Mouse (Mus musculus) intestine, postnatal 0 days (tissue): ENCODE data around the gene Hexa. TPM values are rescaled to one million over a fixed set of nuclear protein-coding genes. Genes with fewer than 3 reads are reported as not detected.

Experiments used
- ATAC-seq: fragments of 200-750 bp; cut with Nextera tagmentation; 2 replicates; pipeline ENCODE4 v1.8.0; 2017; ENCODE audit warnings: mild to moderate bottlenecking, moderate TSS enrichment, moderate library complexity
- H3K27ac ChIP-seq: fragments of 300-500 bp; sonication (generic); 2 replicates; pipeline ENCODE4 v1.5.1; 2014; ENCODE audit warnings: mild to moderate bottlenecking, low read depth, low read length, moderate library complexity
- H3K27me3 ChIP-seq: fragments of 300-500 bp; sonication (generic); replicated peaks from 2 replicates; pipeline ENCODE4 v1.6.1; 2014; ENCODE audit warnings: low read length, mixed read lengths; ENCODE audit not compliant: control insufficient read depth, insufficient read depth
- H3K36me3 ChIP-seq: fragments of 300-500 bp; sonication (generic); 2 replicates; pipeline ENCODE4 v1.6.1; 2014; ENCODE audit warnings: mild to moderate bottlenecking, moderate library complexity; ENCODE audit not compliant: control insufficient read depth, insufficient read depth
- H3K4me1 ChIP-seq: fragments of 300-500 bp; sonication (generic); replicated peaks from 2 replicates; pipeline ENCODE4 v1.6.1; 2014; ENCODE audit warnings: antibody characterized with exemption, low read length, mixed read lengths; ENCODE audit not compliant: control insufficient read depth, insufficient read depth
- H3K4me2 ChIP-seq: fragments of 300-500 bp; sonication (generic); replicated peaks from 2 replicates; pipeline ENCODE4 v1.6.1; 2014; ENCODE audit warnings: low read depth, mild to moderate bottlenecking, moderate library complexity
- H3K4me3 ChIP-seq: fragments of 300-500 bp; sonication (generic); 2 replicates; pipeline ENCODE4 v1.5.1; 2014; ENCODE audit warnings: low read depth, low read length
- H3K9ac ChIP-seq: fragments of 300-500 bp; sonication (generic); 2 replicates; pipeline ENCODE4 v1.6.1; 2014; ENCODE audit warnings: mild to moderate bottlenecking, low read depth, low read length
- H3K9me3 ChIP-seq: fragments of 300-500 bp; sonication (generic); 2 replicates; pipeline ENCODE4 v1.6.1; 2016; ENCODE audit warnings: mixed run types; ENCODE audit not compliant: control insufficient read depth
- CTCF ChIP-seq: sonication (generic); IDR thresholded peaks from 2 replicates; pipeline ENCODE4 v1.5.1; 2016; ENCODE audit warnings: low read depth, mild to moderate bottlenecking, control low read depth, antibody characterized with exemption, moderate library complexity
- WGBS: fragments of 180-500 bp; shearing (Covaris S2); extraction: QIAGEN DNeasy Blood & Tissue Kit; methylation state at CpG from one replicate; pipeline ENCODE4 v1.1.7; 2014; 5-methylcytosine and 5-hydroxymethylcytosine counted together
- polyA plus RNA-seq: library from polyadenylated mRNA; unstranded; fragments of >200 nt; fragmentation: Nextera tagmentation; extraction: Ambion mirVana; gene quantifications from 2 replicates; pipeline ENCODE4 v1.2.1, GENCODE M21; 2015

The Hexa gene
- polyA plus RNA-seq, 1 experiment from 2014 or later = 440 TPM

- H3K27ac ChIP-seq = no peak overlapping the region
- 62% methylated on average over 5 of the region's 5 CpGs for WGBS
- no peaks in the 10 kb centered on the region for H3K4me1 ChIP-seq
- no peaks in the 10 kb centered on the region for H3K9me3 ChIP-seq
- H3K4me2 ChIP-seq = no peak overlapping the region
- TF ChIP-seq CTCF = no peak
- ATAC-seq = no peak
- H3K27me3 ChIP-seq = 0 out of 2 replicates have a peak, but pooled peaks cover 2% of the 10 kb centered on the region
- no peak overlapping the region for H3K4me3 ChIP-seq
- H3K36me3 ChIP-seq = no peaks in the 10 kb centered on the region
- no peak overlapping the region for H3K9ac ChIP-seq
Measured at GRCm38 (mm10) chr9:59588252-59588651, 48.9 kb downstream of the Hexa start.

- TF ChIP-seq CTCF = no peak
- H3K27me3 ChIP-seq = 0 out of 2 replicates have a peak, but pooled peaks cover 1% of the 10 kb centered on the region
- H3K4me2 ChIP-seq = no peak overlapping the region
- no peak overlapping the region for H3K9ac ChIP-seq
- H3K4me3 ChIP-seq = no peak overlapping the region
- no peak for ATAC-seq
- 47% methylated on average over 12 of the region's 12 CpGs for WGBS
- no peaks in the 10 kb centered on the region for H3K4me1 ChIP-seq
- H3K27ac ChIP-seq = no peak overlapping the region
- H3K9me3 ChIP-seq = no peaks in the 10 kb centered on the region
- H3K36me3 ChIP-seq = no peaks in the 10 kb centered on the region
Measured at GRCm38 (mm10) chr9:59588710-59589671, 49.7 kb downstream of the Hexa start.

- H3K27me3 ChIP-seq = no peaks in the 10 kb centered on the region
- no peak overlapping the region for H3K4me2 ChIP-seq
- TF ChIP-seq CTCF = no peak
- H3K36me3 ChIP-seq = no peaks in the 10 kb centered on the region
- 82% methylated on average over 10 of the region's 10 CpGs for WGBS
- no peak overlapping the region for H3K9ac ChIP-seq
- H3K27ac ChIP-seq = no peak overlapping the region
- ATAC-seq = no peak
- H3K9me3 ChIP-seq = no peaks in the 10 kb centered on the region
- no peaks in the 10 kb centered on the region for H3K4me1 ChIP-seq
- H3K4me3 ChIP-seq = no peak overlapping the region
Measured at GRCm38 (mm10) chr9:59589703-59590439, 50.5 kb downstream of the Hexa start.

- 64% methylated on average over 8 of the region's 8 CpGs for WGBS
- H3K4me2 ChIP-seq = no peak overlapping the region
- H3K27ac ChIP-seq = no peak overlapping the region
- no peak overlapping the region for H3K9ac ChIP-seq
- no peak overlapping the region for H3K4me3 ChIP-seq
- no peak for TF ChIP-seq CTCF
- H3K4me1 ChIP-seq = no peaks in the 10 kb centered on the region
- H3K36me3 ChIP-seq = no peaks in the 10 kb centered on the region
- peaks cover 5% of the 10 kb centered on the region; the same call in 1 of the 2 replicates for H3K27me3 ChIP-seq
- no peak for ATAC-seq
- no peaks in the 10 kb centered on the region for H3K9me3 ChIP-seq
Measured at GRCm38 (mm10) chr9:59601661-59602060, 62.3 kb downstream of the Hexa start.

- Histone ChIP-seq H3K27me3 (peaks cover 4% of the 10 kb centered on the region; the same call in 1 of the 2 replicates), H3K9ac (no peak overlapping the region), H3K4me2 (no peak overlapping the region), H3K36me3 (no peaks in the 10 kb centered on the region), H3K27ac (no peak overlapping the region), H3K4me1 (no peaks in the 10 kb centered on the region), H3K4me3 (no peak overlapping the region), H3K9me3 (no peaks in the 10 kb centered on the region)
- no peak for TF ChIP-seq CTCF
- 58% methylated on average over 6 of the region's 6 CpGs for WGBS
- ATAC-seq = no peak
Measured at GRCm38 (mm10) chr9:59605967-59606366, 66.6 kb downstream of the Hexa start.

- H3K27me3 ChIP-seq = no peaks in the 10 kb centered on the region
- peak; percentile 61 for ATAC-seq
- H3K9me3 ChIP-seq = no peaks in the 10 kb centered on the region
- no peak for TF ChIP-seq CTCF
- WGBS = 82% methylated on average over 2 of the region's 2 CpGs
- H3K36me3 ChIP-seq = no peaks in the 10 kb centered on the region
- H3K4me2 ChIP-seq = no peak overlapping the region
- H3K4me1 ChIP-seq = no peaks in the 10 kb centered on the region
- no peak overlapping the region for H3K27ac ChIP-seq
- no peak overlapping the region for H3K4me3 ChIP-seq
- H3K9ac ChIP-seq = no peak overlapping the region
Measured at GRCm38 (mm10) chr9:59610950-59611349, 71.6 kb downstream of the Hexa start.

Other genes starting within 250 kb of the Hexa start
- 8.0 and 8.4 TPM in 2 replicates for gene Adpgk, start 248.0 kb upstream of the Hexa start, polyA plus RNA-seq
- gene Bbs4, start 186.0 kb upstream of the Hexa start, polyA plus RNA-seq = 4.5 and 5.4 TPM in 2 replicates
- gene Arih1, start 52.9 kb upstream of the Hexa start, polyA plus RNA-seq = 7.2 and 7.3 TPM in 2 replicates
- gene Tmem202, start 307 bp downstream of the Hexa start, polyA plus RNA-seq = 2.5 and 3.0 TPM in 2 replicates
- gene Celf6, start 38.4 kb downstream of the Hexa start, polyA plus RNA-seq = 2.2 and 2.3 TPM in 2 replicates
- gene Parp6, start 77.7 kb downstream of the Hexa start, polyA plus RNA-seq = 12.0 and 14.3 TPM in 2 replicates
- 271 and 302 TPM in 2 replicates for gene Pkm, start 116.8 kb downstream of the Hexa start, polyA plus RNA-seq
- gene Gramd2, start 140.6 kb downstream of the Hexa start, polyA plus RNA-seq = 0.37 and 0.39 TPM in 2 replicates
- 3.8 and 4.1 TPM in 2 replicates for gene Senp8, start 211.2 kb downstream of the Hexa start, polyA plus RNA-seq
- gene Myo9a, start 211.4 kb downstream of the Hexa start, polyA plus RNA-seq = 12.2 and 14.4 TPM in 2 replicates